Comparison of ENCODE assay signal across 29 mouse cellular contexts in the genomic region with DNA sequence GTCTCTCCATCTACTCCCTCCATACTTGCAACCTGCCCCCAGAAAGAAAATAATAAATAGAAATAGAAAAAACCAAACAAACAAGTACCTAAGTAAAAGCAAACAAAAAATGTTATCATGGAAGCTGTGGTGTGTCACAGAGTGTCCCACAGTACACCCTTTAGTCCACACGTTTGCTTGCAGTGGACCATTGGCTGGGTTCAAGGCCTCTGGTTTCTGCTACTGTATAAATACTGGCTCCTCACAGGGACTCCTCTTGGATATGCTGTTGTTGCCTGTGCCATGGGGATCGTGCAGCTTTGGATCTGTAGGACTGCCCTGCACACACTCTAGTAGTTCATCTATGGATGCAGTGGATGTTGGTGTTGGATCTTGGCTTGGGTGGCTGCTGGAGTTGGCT. TPM values are rescaled to one million over a fixed set of nuclear protein-coding genes. Genes with fewer than 3 reads are reported as not detected.
DNase-seq lines count a peak whose midpoint lies in the region; ATAC-seq and TF ChIP-seq lines count a peak whose summit lies in the region.
"Had no signal": no experiment of that assay in that cellular context is flagged by ENCODE, and none has a peak within 500 bp of the region (broad histone marks: within the 10 kb centered on the region; RNA-seq: fewer than 3 reads in every experiment).

No protein-coding gene starts in this region.

- 16% methylated on average over 2 of the region's 2 CpGs for WGBS in liver, adult 2 months
- 95% methylated on average over 2 of the region's 2 CpGs for WGBS in liver, embryonic 13.5 days (ENCODE audit: insufficient replicate concordance)
- WGBS in liver, embryonic 16.5 days (ENCODE audit: insufficient replicate concordance), result 75% methylated on average over 2 of the region's 2 CpGs
- WGBS in forebrain, embryonic 16.5 days, result 96% methylated on average over 2 of the region's 2 CpGs
- 95% methylated on average over 2 of the region's 2 CpGs for WGBS in forebrain, embryonic 15.5 days

- H3K4me3 ChIP-seq in liver, adult 2 months (ENCODE audit: insufficient read depth, low read depth, low read length), result no peak overlapping the region
- H3K4me3 ChIP-seq in liver, embryonic 13.5 days (replicated peaks), result no peak overlapping the region
- H3K4me3 ChIP-seq in liver, embryonic 16.5 days (ENCODE audit: low read depth, low read length), result no peak overlapping the region
- H3K4me3 ChIP-seq in forebrain, embryonic 16.5 days (replicated peaks; ENCODE audit: low read length), result no peak overlapping the region
- H3K4me3 ChIP-seq in forebrain, embryonic 15.5 days, result no peak overlapping the region
- H3K4me3 ChIP-seq: embryonic facial prominence, embryonic 13.5 days; embryonic facial prominence, embryonic 15.5 days; erythroblast, embryonic 14.5 days; forebrain, embryonic 10.5 days; forebrain, embryonic 12.5 days had no signal

- no peaks in the 10 kb centered on the region for H3K79me2 ChIP-seq in liver, adult 2 months (ENCODE audit: control insufficient read depth, insufficient read depth, low read length)

- no peak for ATAC-seq in liver, embryonic 13.5 days (ENCODE audit: low read depth)
- peak; percentile 54; the same call in 1 of the 2 replicates for ATAC-seq in liver, embryonic 16.5 days (ENCODE audit: low read depth)
- ATAC-seq in megakaryocyte-erythroid progenitor cell, adult 5-6 weeks (replicated peaks; ENCODE audit: low FRiP score, low TSS enrichment, poor library complexity, severe bottlenecking), result 0 out of 2 replicates have a peak, but pooled peaks have one; percentile 14
- ATAC-seq in forebrain, embryonic 16.5 days, result no peak
- no peak for ATAC-seq in forebrain, embryonic 15.5 days (replicated peaks)
- ATAC-seq: activated CD4-positive, CD25-positive, alpha-beta regulatory T cell, adult 4 months; CD4-positive, CD25-positive, alpha-beta regulatory T cell, adult 4 months; forebrain, embryonic 14.5 days; Patski had no signal

- H3K4me2 ChIP-seq in liver, embryonic 13.5 days, result no peak overlapping the region
- H3K4me2 ChIP-seq in liver, embryonic 16.5 days (ENCODE audit: low read depth, low read length), result no peak overlapping the region
- H3K4me2 ChIP-seq in forebrain, embryonic 16.5 days (ENCODE audit: low read length), result no peak overlapping the region
- no peak overlapping the region for H3K4me2 ChIP-seq in forebrain, embryonic 15.5 days (replicated peaks)
- H3K4me2 ChIP-seq: embryonic facial prominence, embryonic 13.5 days; embryonic facial prominence, embryonic 15.5 days; forebrain, embryonic 12.5 days had no signal

- H3K36me3 ChIP-seq in liver, adult 2 months (ENCODE audit: control insufficient read depth, insufficient read depth, low read length), result peaks cover 41% of the 10 kb centered on the region
- peaks cover 74% of the 10 kb centered on the region for H3K36me3 ChIP-seq in liver, embryonic 13.5 days
- peaks cover 30% of the 10 kb centered on the region for H3K36me3 ChIP-seq in liver, embryonic 16.5 days (ENCODE audit: control insufficient read depth, insufficient read depth)
- H3K36me3 ChIP-seq in forebrain, embryonic 16.5 days (ENCODE audit: control insufficient read depth, insufficient read depth), result peaks cover 25% of the 10 kb centered on the region
- H3K36me3 ChIP-seq in forebrain, embryonic 15.5 days, result peaks cover 52% of the 10 kb centered on the region

- H3K27ac ChIP-seq in liver, adult 2 months (replicated peaks; ENCODE audit: insufficient read depth, low read depth, low read length), result peak overlapping the region; percentile 42
- H3K27ac ChIP-seq in liver, embryonic 13.5 days, result peak overlapping the region; percentile 67
- H3K27ac ChIP-seq in liver, embryonic 16.5 days (ENCODE audit: low read length), result no peak overlapping the region
- no peak overlapping the region for H3K27ac ChIP-seq in forebrain, embryonic 16.5 days (ENCODE audit: low read length)
- no peak overlapping the region for H3K27ac ChIP-seq in forebrain, embryonic 15.5 days (replicated peaks)
- H3K27ac ChIP-seq: embryonic facial prominence, embryonic 13.5 days; embryonic facial prominence, embryonic 15.5 days; forebrain, embryonic 10.5 days; forebrain, embryonic 12.5 days had no signal

- no peak overlapping the region for H3K9ac ChIP-seq in liver, adult 2 months (ENCODE audit: low read depth, low read length)
- H3K9ac ChIP-seq in liver, embryonic 13.5 days, result no peak overlapping the region
- H3K9ac ChIP-seq in liver, embryonic 16.5 days (ENCODE audit: low read depth, low read length), result no peak overlapping the region
- H3K9ac ChIP-seq in forebrain, embryonic 16.5 days (replicated peaks; ENCODE audit: low read depth, low read length), result no peak overlapping the region
- no peak overlapping the region for H3K9ac ChIP-seq in forebrain, embryonic 15.5 days (replicated peaks)
- H3K9ac ChIP-seq: embryonic facial prominence, embryonic 13.5 days; embryonic facial prominence, embryonic 15.5 days; forebrain, embryonic 12.5 days had no signal

- H3K9me3 ChIP-seq in liver, embryonic 13.5 days (replicated peaks), result no peaks in the 10 kb centered on the region
- H3K9me3 ChIP-seq in liver, embryonic 16.5 days (replicated peaks; ENCODE audit: control insufficient read depth, low read length), result no peaks in the 10 kb centered on the region
- H3K9me3 ChIP-seq in forebrain, embryonic 16.5 days (ENCODE audit: control insufficient read depth, low read length), result no peaks in the 10 kb centered on the region
- no peaks in the 10 kb centered on the region for H3K9me3 ChIP-seq in forebrain, embryonic 15.5 days
- H3K9me3 ChIP-seq: embryonic facial prominence, embryonic 13.5 days; embryonic facial prominence, embryonic 15.5 days; forebrain, embryonic 10.5 days; forebrain, embryonic 12.5 days; G1E had no signal

- no peak for TF ChIP-seq POLR2A in liver, adult 2 months (IDR thresholded peaks at IDR 0.05; ENCODE audit: extremely low read depth, insufficient read depth, low read length)

- no peak for TF ChIP-seq CTCF in liver, adult 2 months (IDR thresholded peaks at IDR 0.05; ENCODE audit: low read depth, low read length)

- H3K27me3 ChIP-seq in liver, adult 2 months (ENCODE audit: control insufficient read depth, insufficient read depth, low read length), result no peaks in the 10 kb centered on the region
- no peaks in the 10 kb centered on the region for H3K27me3 ChIP-seq in liver, embryonic 13.5 days
- H3K27me3 ChIP-seq in liver, embryonic 16.5 days (ENCODE audit: control insufficient read depth, insufficient read depth, low read depth, low read length), result no peaks in the 10 kb centered on the region
- no peaks in the 10 kb centered on the region for H3K27me3 ChIP-seq in forebrain, embryonic 16.5 days (replicated peaks; ENCODE audit: control insufficient read depth, insufficient read depth, low read length)
- H3K27me3 ChIP-seq in forebrain, embryonic 15.5 days, result no peaks in the 10 kb centered on the region
- H3K27me3 ChIP-seq: CH12.LX; embryonic facial prominence, embryonic 13.5 days; embryonic facial prominence, embryonic 15.5 days; forebrain, embryonic 12.5 days; Patski had no signal

- DNase-seq in liver, adult 2 months (ENCODE audit: extremely low read depth, low read depth, low spot score), result peak; percentile 75
- DNase-seq in liver, result no peak
- DNase-seq in liver, embryonic 13.5 days, result no peak
- DNase-seq in embryo, embryonic 9.5 days (ENCODE audit: extremely low spot score), result no peak
- DNase-seq: adrenal gland, adult 8-10 months; adrenal gland, postnatal 14 days; adrenal gland, postnatal 36 days; B cell, adult 2 months; cerebellum, adult 11-12 months; cerebellum, adult 2 months; cerebellum, adult 9-10 months; cerebellum, postnatal 10 days; cerebellum, postnatal 25 days had no signal

- peaks cover 9% of the 10 kb centered on the region; the same call in 1 of the 2 replicates for H3K4me1 ChIP-seq in liver, adult 2 months (ENCODE audit: control insufficient read depth, insufficient read depth, low read length)
- peaks cover 33% of the 10 kb centered on the region for H3K4me1 ChIP-seq in liver, embryonic 13.5 days (replicated peaks)
- H3K4me1 ChIP-seq in liver, embryonic 16.5 days (ENCODE audit: control insufficient read depth, low read depth, low read length), result peaks cover 16% of the 10 kb centered on the region
- no peaks in the 10 kb centered on the region for H3K4me1 ChIP-seq in forebrain, embryonic 16.5 days (replicated peaks; ENCODE audit: control insufficient read depth, insufficient read depth, low read length)
- H3K4me1 ChIP-seq in forebrain, embryonic 15.5 days, result no peaks in the 10 kb centered on the region
- H3K4me1 ChIP-seq: embryonic facial prominence, embryonic 13.5 days; embryonic facial prominence, embryonic 15.5 days; forebrain, embryonic 10.5 days; forebrain, embryonic 12.5 days had no signal

RNA-seq across cellular contexts. Expression of a gene that starts 27.1 kb away (rescaled TPM):
- 382 and 384 TPM in 2 replicates for total RNA-seq in liver, adult 2 months (2014; rRNA removed)
- polyA plus RNA-seq in liver, adult 2 months (2012; rRNA removed), result 309 TPM in 2 replicates
- polyA plus RNA-seq in liver, embryonic 13.5 days (2015; fragmentation: Nextera tagmentation; extraction: Ambion mirVana), result 10.8 and 14.6 TPM in 2 replicates
- 42.7 and 48.6 TPM in 2 replicates for polyA plus RNA-seq in liver, embryonic 16.5 days (2015; fragmentation: Nextera tagmentation; extraction: Ambion mirVana)
- total RNA-seq in megakaryocyte-erythroid progenitor cell, adult 5-6 weeks (2014; fragmentation: Nextera tagmentation), result not detected in 2 replicates
- not detected in 2 replicates for total RNA-seq in megakaryocyte-erythroid progenitor cell, adult 5-6 weeks (2017)
- not detected in 2 replicates for polyA plus RNA-seq in forebrain, embryonic 16.5 days (2015; fragmentation: Nextera tagmentation; extraction: Ambion mirVana)
- 0.13 TPM in 1 of 2 replicates, not detected in the other for polyA plus RNA-seq in forebrain, embryonic 15.5 days (2015; fragmentation: Nextera tagmentation; extraction: Ambion mirVana)
- total RNA-seq: adrenal gland, postnatal 36 days had no signal
- polyA plus RNA-seq: CD4-positive, CD25-positive, alpha-beta regulatory T cell, adult 4 months; embryonic facial prominence, embryonic 11.5 days; embryonic facial prominence, embryonic 13.5 days; embryonic facial prominence, embryonic 15.5 days; erythroblast, embryonic 14.5 days; forebrain, embryonic 10.5 days; forebrain, embryonic 12.5 days; forebrain, embryonic 14.5 days; G1E had no signal

RNA-seq across cellular contexts. Expression of a gene that starts 54.2 kb away (rescaled TPM):
- total RNA-seq in liver, adult 2 months (2014; rRNA removed), result 78.1 and 92.2 TPM in 2 replicates
- polyA plus RNA-seq in liver, adult 2 months (2012; rRNA removed), result 17.1 and 21.3 TPM in 2 replicates
- polyA plus RNA-seq in liver, embryonic 13.5 days (2015; fragmentation: Nextera tagmentation; extraction: Ambion mirVana), result 67.3 and 81.0 TPM in 2 replicates
- 58.7 and 63.2 TPM in 2 replicates for polyA plus RNA-seq in liver, embryonic 16.5 days (2015; fragmentation: Nextera tagmentation; extraction: Ambion mirVana)
- total RNA-seq in megakaryocyte-erythroid progenitor cell, adult 5-6 weeks (2014; fragmentation: Nextera tagmentation), result 81.6 and 95.5 TPM in 2 replicates
- total RNA-seq in megakaryocyte-erythroid progenitor cell, adult 5-6 weeks (2017), result 106 and 108 TPM in 2 replicates
- polyA plus RNA-seq in forebrain, embryonic 16.5 days (2015; fragmentation: Nextera tagmentation; extraction: Ambion mirVana), result 123 and 127 TPM in 2 replicates
- 116 and 120 TPM in 2 replicates for polyA plus RNA-seq in forebrain, embryonic 15.5 days (2015; fragmentation: Nextera tagmentation; extraction: Ambion mirVana)

Comparison
In these comparisons a context has a peak if more than half of its experiments do, and no peak if none do; other contexts are left out.
1. H3K27ac ChIP-seq: peak in liver, adult 2 months (single experiment) and liver, embryonic 13.5 days (single experiment); none in liver, embryonic 16.5 days (single experiment), forebrain, embryonic 16.5 days (single experiment) and forebrain, embryonic 15.5 days (single experiment).
2. ATAC-seq: peak in liver, embryonic 16.5 days (single experiment) and megakaryocyte-erythroid progenitor cell, adult 5-6 weeks (single experiment); none in liver, embryonic 13.5 days (single experiment), forebrain, embryonic 16.5 days (single experiment) and forebrain, embryonic 15.5 days (single experiment).
3. RNA of a gene that starts 27.1 kb away (polyA plus RNA-seq): 309 TPM in liver, adult 2 months, 42.7 to 48.6 TPM in liver, embryonic 16.5 days and 10.8 to 14.6 TPM in liver, embryonic 13.5 days; not detected in forebrain, embryonic 16.5 days and 0.13 TPM in forebrain, embryonic 15.5 days; every median in the first group is over 10 times any median in the second.